Mouse (Mus musculus) midbrain, embryonic 13.5 days (tissue): ENCODE measurements around the gene Aldh16a1. TPM values are rescaled to one million over a fixed set of nuclear protein-coding genes. Genes with fewer than 3 reads are reported as not detected.
"Not testable (repeated sequence)": the region's sequence is repeated elsewhere in the genome, so short reads cannot be mapped to it uniquely, and the experiment has no call there.

ENCODE experiments used
- ATAC-seq: fragments of 200-750 bp; cut with Nextera tagmentation; 2 replicates; pipeline ENCODE4 v1.8.0; 2017; ENCODE audit warnings: mild to moderate bottlenecking, moderate TSS enrichment, moderate library complexity
- H3K27ac ChIP-seq: fragments of 300-500 bp; sonication (generic); 2 replicates; pipeline ENCODE4 v1.5.1; 2015; ENCODE audit warnings: inconsistent platforms, mild to moderate bottlenecking, moderate library complexity
- H3K27me3 ChIP-seq: fragments of 300-500 bp; sonication (generic); 2 replicates; pipeline ENCODE4 v1.6.1; 2015; ENCODE audit warnings: mild to moderate bottlenecking, inconsistent platforms
- H3K36me3 ChIP-seq: fragments of 300-500 bp; sonication (generic); 2 replicates; pipeline ENCODE4 v1.6.1; 2015; ENCODE audit warnings: mild to moderate bottlenecking, inconsistent platforms
- H3K4me1 ChIP-seq: fragments of 300-500 bp; sonication (generic); replicated peaks from 2 replicates; pipeline ENCODE4 v1.6.1; 2015; ENCODE audit warnings: inconsistent platforms
- H3K4me2 ChIP-seq: fragments of 300-500 bp; sonication (generic); replicated peaks from 2 replicates; pipeline ENCODE4 v1.6.1; 2015; ENCODE audit warnings: moderate library complexity, mild to moderate bottlenecking, inconsistent platforms
- H3K4me3 ChIP-seq: fragments of 300-500 bp; sonication (generic); replicated peaks from 2 replicates; pipeline ENCODE4 v1.5.1; 2015; ENCODE audit warnings: mild to moderate bottlenecking, inconsistent platforms
- H3K9ac ChIP-seq: fragments of 300-500 bp; sonication (generic); replicated peaks from 2 replicates; pipeline ENCODE4 v1.6.1; 2015; ENCODE audit warnings: mild to moderate bottlenecking, inconsistent platforms
- H3K9me3 ChIP-seq: fragments of 300-500 bp; sonication (generic); 2 replicates; pipeline ENCODE4 v1.6.1; 2016; ENCODE audit warnings: mild to moderate bottlenecking, inconsistent platforms
- WGBS: fragments of 180-500 bp; shearing (Covaris S2); methylation state at CpG from one replicate; pipeline ENCODE4 v1.1.7; 2015; 5-methylcytosine and 5-hydroxymethylcytosine counted together
- polyA plus RNA-seq: library from polyadenylated mRNA; unstranded; fragments of >200 nt; fragmentation: Nextera tagmentation; extraction: Ambion mirVana; gene quantifications from 2 replicates; pipeline ENCODE4 v1.2.1, GENCODE M21; 2015

Gene Aldh16a1
- polyA plus RNA-seq, 1 experiment from 2014 or later: 27.2 TPM

DNA sequence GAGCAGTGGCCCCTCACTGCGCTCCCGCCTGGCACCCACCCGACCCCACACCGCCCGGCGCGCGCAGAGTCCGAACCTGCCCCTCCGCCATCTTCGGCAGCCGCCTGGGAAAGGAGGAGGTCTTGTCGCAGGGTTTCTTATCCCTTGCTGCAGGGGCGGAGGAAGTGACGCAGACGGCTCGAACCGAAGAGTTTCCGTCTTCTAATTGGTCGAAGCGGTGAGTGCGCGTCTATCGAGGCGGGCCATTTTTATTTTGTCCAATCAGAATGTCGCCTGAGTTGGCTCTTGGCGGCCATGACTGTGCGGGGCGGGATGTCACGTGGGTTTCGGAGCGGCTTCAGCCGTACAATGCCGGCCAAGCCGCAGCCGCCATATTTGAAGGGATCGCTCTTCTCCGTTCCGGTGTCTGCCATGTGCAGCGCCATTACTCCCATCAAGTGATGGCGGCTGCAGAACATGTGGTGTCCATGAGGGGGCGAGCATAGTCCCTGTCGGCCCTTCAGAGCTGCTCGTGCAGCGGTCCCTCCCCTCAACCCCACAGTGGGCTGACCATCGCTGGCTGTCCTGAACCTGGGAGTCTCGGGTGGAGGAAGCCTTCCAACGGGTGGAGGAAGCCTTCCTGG lies 25.6 kb downstream of the Aldh16a1 start, which contains the start of gene Rpl13a:
Rpl13a (minus strand) TSS at position 138 of the 623 bp plus-strand sequence.
- H3K4me1 ChIP-seq: peaks cover 41% of the 10 kb centered on the region
- peak within 1 kb of the TSS; percentile 94 for H3K27ac ChIP-seq
- H3K4me2 ChIP-seq: peak within 1 kb of the TSS; percentile 75
- H3K9me3 ChIP-seq: no peaks in the 10 kb centered on the region
- 0% methylated on average over 48 of the region's 48 CpGs for WGBS
- peak within 1 kb of the TSS; percentile 97 for H3K9ac ChIP-seq
- peak within 1 kb of the TSS; percentile 65 for H3K4me3 ChIP-seq
- ATAC-seq: peak; percentile 95
- H3K36me3 ChIP-seq: peaks cover 26% of the 10 kb centered on the region
- no peaks in the 10 kb centered on the region; the same call in 1 of the 2 replicates for H3K27me3 ChIP-seq

DNA sequence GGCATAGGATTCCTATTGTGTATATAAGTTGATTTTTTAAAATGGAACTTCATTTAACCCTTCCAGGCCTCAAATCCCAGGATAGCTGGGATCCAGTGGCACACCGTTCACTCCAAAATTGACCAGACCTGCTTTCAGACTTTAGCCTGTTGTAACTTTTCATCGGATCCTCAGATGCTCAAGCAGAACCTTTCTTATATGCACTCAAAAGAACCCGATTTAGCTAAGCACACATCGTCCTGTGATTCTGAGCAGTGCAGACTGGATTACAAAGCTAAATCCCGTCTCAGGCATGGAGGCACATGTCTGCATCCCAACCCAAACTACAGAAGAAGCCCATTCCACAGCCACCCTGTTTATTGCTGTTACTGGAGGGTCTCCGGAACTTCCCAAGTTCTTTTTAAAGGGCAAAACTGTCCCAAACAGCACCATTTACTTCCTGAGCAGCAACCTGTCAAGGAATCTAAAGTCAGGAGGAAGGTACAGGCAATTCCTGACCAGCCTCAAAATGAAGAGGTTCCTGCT lies 26.6 kb downstream of the Aldh16a1 start:
- H3K4me1 ChIP-seq: peaks cover 48% of the 10 kb centered on the region
- peak overlapping the region; percentile 65 for H3K4me3 ChIP-seq
- peak overlapping the region; percentile 83 for H3K27ac ChIP-seq
- no peak for ATAC-seq
- H3K9me3 ChIP-seq: no peaks in the 10 kb centered on the region
- H3K36me3 ChIP-seq: peaks cover 31% of the 10 kb centered on the region
- no peaks in the 10 kb centered on the region for H3K27me3 ChIP-seq
- H3K4me2 ChIP-seq: peak overlapping the region; percentile 75
- under 1% methylated on average over 6 of the region's 6 CpGs for WGBS
- peak overlapping the region; percentile 97 for H3K9ac ChIP-seq

DNA sequence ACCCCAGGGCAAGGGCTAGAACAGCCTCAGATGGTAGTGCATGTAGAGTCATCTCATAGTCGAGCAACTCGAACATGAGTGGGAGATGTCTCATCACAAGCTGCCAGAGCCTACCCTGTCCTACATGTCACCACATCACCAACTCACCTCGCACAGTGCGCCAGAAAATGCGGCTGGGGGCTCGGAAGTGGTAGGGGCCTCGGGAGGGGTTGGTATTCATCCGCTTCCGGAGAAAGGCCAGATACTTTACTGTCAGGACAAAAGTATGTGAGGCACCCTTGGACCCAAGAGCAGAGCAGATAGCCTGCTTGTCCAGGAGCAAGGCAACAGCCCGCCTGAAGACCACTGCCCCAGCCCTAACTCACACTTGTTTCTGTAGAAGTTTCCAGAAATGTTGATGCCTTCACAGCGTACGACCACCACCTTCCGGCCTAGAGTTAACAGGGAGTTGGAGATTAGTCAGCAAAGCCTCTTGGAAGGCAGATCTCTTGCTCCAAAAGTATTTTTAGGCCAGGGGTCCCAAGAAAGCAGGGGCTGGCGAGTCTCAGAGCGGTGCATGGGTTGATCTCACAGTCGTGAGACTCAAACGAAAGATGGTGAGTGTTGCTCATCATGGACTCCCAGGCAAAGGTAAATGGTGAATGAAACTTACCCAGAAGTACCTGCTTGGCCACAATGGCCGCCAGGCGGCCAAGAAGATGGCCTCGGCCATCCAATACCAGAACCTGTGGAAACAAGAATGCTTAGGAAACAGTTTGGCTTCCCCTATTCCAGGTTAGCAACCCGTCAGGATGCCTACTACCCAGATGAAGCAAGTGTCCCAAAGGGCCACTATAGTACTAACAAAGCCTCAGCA lies 27.3 kb downstream of the Aldh16a1 start:
- WGBS: 49% methylated on average over 21 of the region's 21 CpGs
- Histone ChIP-seq H3K27ac (peak overlapping the region; percentile 83), H3K4me3 (peak overlapping the region; percentile 65), H3K36me3 (peaks cover 37% of the 10 kb centered on the region), H3K4me1 (peaks cover 54% of the 10 kb centered on the region), H3K4me2 (peak overlapping the region; percentile 75), H3K9me3 (no peaks in the 10 kb centered on the region), H3K27me3 (no peaks in the 10 kb centered on the region), H3K9ac (peak overlapping the region; percentile 97)
- ATAC-seq: no peak

DNA sequence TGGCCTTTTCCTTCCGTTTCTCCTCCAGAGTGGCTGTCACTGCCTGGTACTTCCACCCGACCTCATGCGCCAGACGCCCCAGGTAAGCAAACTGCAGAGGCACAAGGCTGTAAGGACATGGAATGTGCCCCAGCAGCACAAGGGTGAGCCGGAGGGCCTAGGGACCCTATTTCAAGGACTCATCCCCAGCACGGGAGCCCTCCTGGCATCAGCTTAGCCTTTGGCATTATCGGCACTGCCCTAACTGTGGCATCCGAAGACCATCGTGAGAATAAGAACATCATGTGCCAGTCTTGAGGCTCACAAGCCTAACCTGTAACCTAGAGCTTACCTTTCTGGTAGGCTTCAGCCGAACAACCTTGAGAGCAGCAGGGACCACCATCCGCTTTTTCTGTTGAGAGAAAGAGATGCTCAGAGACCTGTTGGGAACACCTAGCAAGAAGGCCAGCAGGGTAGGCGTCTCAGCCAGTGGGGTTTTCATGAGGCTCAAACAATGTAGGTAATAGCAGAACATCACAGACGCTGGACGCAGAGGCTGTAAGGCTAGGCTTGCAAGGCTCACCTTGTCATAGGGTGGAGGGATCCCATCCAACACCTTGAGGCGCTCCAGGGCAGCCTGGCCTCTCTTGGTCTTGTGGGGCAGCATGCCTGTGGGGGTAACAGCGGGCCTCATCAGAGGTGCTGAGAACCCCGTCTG lies 28.1 kb downstream of the Aldh16a1 start:
- Histone ChIP-seq H3K4me2 (peak overlapping the region; percentile 75), H3K9ac (peak overlapping the region; percentile 97), H3K36me3 (peaks cover 45% of the 10 kb centered on the region), H3K4me1 (peaks cover 62% of the 10 kb centered on the region), H3K27ac (peak overlapping the region; percentile 83), H3K9me3 (no peaks in the 10 kb centered on the region), H3K4me3 (peak overlapping the region; percentile 65), H3K27me3 (no peaks in the 10 kb centered on the region)
- WGBS: 79% methylated on average over 17 of the region's 17 CpGs
- no peak for ATAC-seq

DNA sequence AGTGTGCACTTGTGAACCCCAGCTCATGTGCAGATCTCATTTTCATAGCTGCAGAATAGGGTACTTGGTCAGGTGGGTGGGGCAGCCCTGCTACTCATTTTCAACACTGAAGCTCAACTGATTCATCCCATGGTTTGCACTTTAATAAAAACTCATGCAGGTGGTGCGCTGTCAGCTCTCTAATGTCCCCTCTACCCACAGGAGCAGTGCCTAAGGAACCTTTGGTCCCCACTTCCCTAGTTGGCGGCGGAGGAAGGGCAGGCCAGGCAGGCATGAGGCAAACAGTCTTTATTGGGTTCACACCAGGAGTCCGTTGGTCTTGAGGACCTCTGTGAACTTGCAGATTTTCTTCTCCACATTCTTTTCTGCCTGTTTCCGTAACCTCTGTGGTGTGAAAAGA lies 28.7 kb downstream of the Aldh16a1 start:
- H3K36me3 ChIP-seq: peaks cover 52% of the 10 kb centered on the region
- not testable (repeated sequence) for ATAC-seq, H3K27me3 ChIP-seq, H3K9me3 ChIP-seq
- peak overlapping the region; percentile 11 for H3K4me3 ChIP-seq
- peak overlapping the region; percentile 89 for H3K27ac ChIP-seq
- peaks cover 64% of the 10 kb centered on the region for H3K4me1 ChIP-seq
- 59% methylated on average over 5 of the region's 5 CpGs for WGBS
- 0 out of 2 replicates have a peak overlapping the region, but pooled peaks have one; percentile 55 for H3K4me2 ChIP-seq
- H3K9ac ChIP-seq: peak overlapping the region; percentile 60; the same call in 1 of the 2 replicates

DNA sequence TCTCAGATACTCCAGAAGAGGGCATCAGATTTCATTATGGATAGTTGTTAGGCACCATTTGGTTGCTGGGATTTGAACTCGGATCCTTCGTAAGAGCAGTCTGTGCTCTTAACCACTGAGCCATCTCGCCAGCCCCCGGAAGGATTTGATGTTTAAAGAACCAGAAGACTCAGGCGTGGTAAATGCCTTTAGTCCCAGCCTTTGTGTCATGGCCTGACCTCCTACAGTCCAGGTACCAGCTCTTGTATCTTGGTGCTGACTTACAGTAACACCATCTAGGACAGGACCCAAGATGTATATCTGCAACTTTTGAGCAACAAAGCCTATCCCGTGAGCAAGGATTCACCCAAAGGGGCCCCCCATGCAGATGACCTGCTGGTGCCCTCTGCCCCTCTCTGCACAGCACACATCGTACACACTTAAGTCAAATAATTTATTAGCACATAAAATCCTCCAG lies 29.2 kb downstream of the Aldh16a1 start:
- ATAC-seq: no peak
- H3K4me2 ChIP-seq: peak overlapping the region; percentile 55
- H3K27ac ChIP-seq: peak overlapping the region; percentile 89
- no peaks in the 10 kb centered on the region for H3K9me3 ChIP-seq
- 28% methylated on average over 7 of the region's 7 CpGs for WGBS
- peaks cover 64% of the 10 kb centered on the region for H3K4me1 ChIP-seq
- no peaks in the 10 kb centered on the region for H3K27me3 ChIP-seq
- H3K36me3 ChIP-seq: peaks cover 56% of the 10 kb centered on the region
- peak overlapping the region; percentile 11 for H3K4me3 ChIP-seq
- peak overlapping the region; percentile 60 for H3K9ac ChIP-seq

DNA sequence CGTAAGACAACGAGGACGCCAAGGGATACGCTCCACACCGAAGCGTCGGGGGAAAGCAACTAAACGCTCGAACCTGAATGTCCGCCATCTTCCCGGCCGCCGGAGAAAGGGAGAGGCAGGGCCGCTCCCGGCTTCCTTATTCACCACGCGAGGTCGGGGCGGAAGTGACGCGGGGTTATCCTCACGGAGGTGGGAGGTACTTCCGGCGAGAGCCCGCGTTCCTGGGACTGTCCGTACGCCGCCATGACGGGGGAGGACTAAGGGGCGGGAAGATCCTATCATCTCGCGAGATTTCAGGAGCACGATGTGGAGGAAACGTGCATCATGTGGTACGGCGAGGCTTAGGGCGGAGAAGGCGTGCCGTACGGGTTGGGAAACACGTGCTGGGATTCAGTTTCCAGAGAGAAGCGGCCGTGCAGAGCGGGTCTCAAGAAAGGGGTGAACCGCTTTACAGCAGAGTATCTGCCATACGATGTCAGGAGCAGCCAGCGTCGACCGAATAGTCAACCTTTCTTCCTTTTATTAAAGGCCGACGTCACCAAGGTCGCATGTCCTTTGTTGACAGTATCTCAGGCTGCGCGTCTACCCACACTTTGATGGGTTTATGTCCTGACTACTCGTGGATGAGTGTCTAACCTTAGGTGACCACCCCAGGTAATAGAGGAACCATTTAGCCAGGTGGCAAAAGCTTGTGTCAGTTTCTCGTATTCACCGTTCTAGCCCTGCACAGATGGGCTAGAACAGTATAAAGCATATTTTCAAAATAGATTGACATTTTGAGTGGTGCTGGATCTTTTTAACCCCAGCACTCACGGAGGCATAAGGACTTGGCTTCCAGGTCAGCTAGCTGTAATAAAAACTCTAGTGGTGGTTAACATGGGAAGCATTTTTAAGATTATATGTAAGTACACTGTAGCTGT lies 29.9 kb downstream of the Aldh16a1 start, which contains the start of gene Rps11:
Rps11 (minus strand) TSS at position 216 of the 920 bp plus-strand sequence.
- peak within 1 kb of the TSS; percentile 89 for H3K27ac ChIP-seq
- WGBS: under 1% methylated on average over 59 of the region's 59 CpGs
- peak within 1 kb of the TSS; percentile 96 for H3K9ac ChIP-seq
- peak within 1 kb of the TSS; percentile 83 for H3K4me2 ChIP-seq
- H3K9me3 ChIP-seq: no peaks in the 10 kb centered on the region
- peak; percentile 88 for ATAC-seq
- H3K27me3 ChIP-seq: no peaks in the 10 kb centered on the region
- peaks cover 63% of the 10 kb centered on the region for H3K36me3 ChIP-seq
- H3K4me1 ChIP-seq: peaks cover 58% of the 10 kb centered on the region
- peak within 1 kb of the TSS; percentile 89 for H3K4me3 ChIP-seq

DNA sequence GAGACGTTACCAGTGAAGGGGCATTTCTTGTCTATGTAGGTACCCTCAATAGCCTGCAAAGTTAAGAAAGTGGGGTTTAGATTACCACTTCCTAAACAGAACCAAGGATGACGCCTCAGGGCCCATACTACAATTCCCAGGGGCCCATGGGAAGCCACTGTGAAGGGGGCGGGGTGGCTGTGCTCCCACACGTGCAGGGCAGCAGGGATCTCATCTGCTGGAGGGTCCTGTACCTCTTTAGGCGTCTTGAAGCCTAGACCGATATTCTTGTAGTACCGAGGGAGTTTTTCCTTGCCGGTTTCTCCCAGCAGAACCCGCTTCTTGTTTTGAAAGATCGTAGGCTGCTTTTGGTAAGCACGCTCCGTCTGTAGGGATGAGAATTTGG lies 31.2 kb downstream of the Aldh16a1 start:
- H3K4me3 ChIP-seq: peak overlapping the region; percentile 89
- 26% methylated on average over 12 of the region's 12 CpGs for WGBS
- peak overlapping the region; percentile 21 for H3K27ac ChIP-seq
- peak overlapping the region; percentile 96 for H3K9ac ChIP-seq
- no peak for ATAC-seq
- H3K4me1 ChIP-seq: peaks cover 56% of the 10 kb centered on the region
- peak overlapping the region; percentile 83 for H3K4me2 ChIP-seq
- H3K9me3 ChIP-seq: no peaks in the 10 kb centered on the region
- H3K27me3 ChIP-seq: no peaks in the 10 kb centered on the region
- peaks cover 73% of the 10 kb centered on the region for H3K36me3 ChIP-seq

DNA sequence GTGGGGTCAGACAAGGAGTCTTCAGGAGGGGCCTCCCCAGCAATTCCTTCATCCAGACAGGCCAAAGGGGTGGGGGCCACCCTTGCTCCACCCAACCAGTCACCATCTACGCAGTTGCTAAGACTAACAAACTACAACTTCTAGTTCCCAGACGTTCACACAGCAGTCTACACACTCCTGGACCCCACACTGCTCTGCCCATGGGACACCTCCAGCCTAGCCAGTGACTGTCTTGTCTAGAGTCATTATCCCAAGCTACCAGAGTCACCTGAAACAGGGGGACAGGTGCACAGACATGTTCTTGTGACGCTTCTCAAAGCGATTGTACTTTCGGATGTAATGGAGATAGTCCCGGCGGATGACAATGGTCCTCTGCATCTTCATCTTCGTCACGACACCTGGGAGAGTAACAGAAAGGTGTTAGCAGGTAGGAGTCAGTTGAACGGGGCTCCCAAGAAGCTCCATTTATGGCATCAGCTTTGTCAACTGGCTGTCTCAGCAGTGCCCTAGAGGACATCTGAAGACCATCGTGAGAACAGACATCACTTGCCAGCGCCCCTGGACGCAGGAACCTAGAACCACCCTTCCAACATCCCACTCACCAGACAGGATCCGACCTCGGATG lies 31.7 kb downstream of the Aldh16a1 start:
- 85% methylated on average over 15 of the region's 15 CpGs for WGBS
- Histone ChIP-seq H3K9me3 (no peaks in the 10 kb centered on the region), H3K36me3 (peaks cover 78% of the 10 kb centered on the region), H3K27ac (peak overlapping the region; percentile 21; the same call in 1 of the 2 replicates), H3K27me3 (no peaks in the 10 kb centered on the region), H3K4me3 (peak overlapping the region; percentile 89), H3K9ac (peak overlapping the region; percentile 96), H3K4me2 (peak overlapping the region; percentile 83), H3K4me1 (peaks cover 54% of the 10 kb centered on the region)
- ATAC-seq: no peak

DNA sequence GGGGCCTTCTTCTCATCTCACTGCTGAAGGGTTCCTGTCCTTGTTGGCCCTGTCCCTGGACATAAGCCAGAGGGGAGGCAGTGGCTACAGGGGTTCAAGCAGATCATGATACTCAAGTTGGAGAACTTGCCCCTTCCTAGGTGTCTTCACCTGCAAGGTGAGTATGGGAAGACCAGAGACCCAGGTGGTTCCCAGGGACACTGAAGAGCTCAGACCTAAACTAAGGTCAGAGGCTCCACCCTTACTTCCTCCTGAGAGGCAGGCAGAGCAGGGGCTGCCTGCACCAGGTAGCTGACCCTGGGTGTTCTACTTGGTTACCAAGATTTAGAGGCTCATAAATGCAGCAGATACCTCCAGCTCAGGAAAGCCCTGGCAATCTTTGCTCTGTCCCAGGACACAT lies 32.4 kb downstream of the Aldh16a1 start:
- peaks cover 79% of the 10 kb centered on the region for H3K36me3 ChIP-seq
- no peak overlapping the region for H3K4me3 ChIP-seq
- no peak for ATAC-seq

More for the DNA sequence above, 32.4 kb downstream of the Aldh16a1 start:
- peak overlapping the region; percentile 49 for H3K9ac ChIP-seq
- no peak overlapping the region for H3K4me2 ChIP-seq
- no peaks in the 10 kb centered on the region for H3K9me3 ChIP-seq
- H3K27ac ChIP-seq: no peak overlapping the region
- no peaks in the 10 kb centered on the region for H3K27me3 ChIP-seq
- H3K4me1 ChIP-seq: peaks cover 47% of the 10 kb centered on the region
